In the genomic region with DNA sequence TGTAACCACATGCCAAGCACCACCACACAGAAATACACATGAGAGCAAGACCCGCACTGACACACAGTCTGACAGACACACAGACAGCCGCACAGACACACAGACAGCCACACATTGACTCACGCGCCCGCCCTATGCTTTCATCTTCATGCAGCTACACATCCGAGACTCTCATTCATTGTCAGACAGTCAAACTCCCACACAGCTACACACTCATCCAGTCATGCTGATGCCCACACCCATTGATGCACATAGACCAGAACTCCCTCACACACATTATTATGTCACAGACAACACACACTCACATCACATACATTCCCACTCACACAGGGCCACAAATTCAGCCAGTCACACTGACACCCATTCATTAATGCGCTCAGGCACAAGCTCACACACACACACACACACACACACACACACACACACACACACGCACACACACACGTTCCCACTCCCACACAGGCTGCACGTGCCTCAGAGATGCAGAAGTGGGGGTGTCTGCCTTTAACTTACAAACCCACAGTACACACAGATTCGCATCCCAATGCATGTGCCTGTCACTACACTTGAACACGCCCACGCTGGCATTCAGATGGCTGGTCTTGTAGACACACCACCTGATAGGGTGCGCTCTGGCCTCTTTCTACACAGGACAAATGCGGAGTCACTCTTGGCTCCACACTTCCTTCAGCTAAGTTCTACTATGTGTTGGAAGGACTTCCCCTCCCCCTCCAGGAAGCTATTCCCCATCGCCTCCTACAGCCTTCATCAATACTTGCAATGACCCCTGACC, we compare ENCODE assay signal across 17 mouse cellular contexts. TPM values are rescaled to one million over a fixed set of nuclear protein-coding genes. Genes with fewer than 3 reads are reported as not detected.
DNase-seq lines count a peak whose midpoint lies in the region; ATAC-seq and TF ChIP-seq lines count a peak whose summit lies in the region.
"Had no signal": no experiment of that assay in that cellular context is flagged by ENCODE, and none has a peak within 500 bp of the region (broad histone marks: within the 10 kb centered on the region; RNA-seq: fewer than 3 reads in every experiment).

No protein-coding gene starts in this region.

- TF ChIP-seq CTCF in cortical plate, adult 2 months (IDR thresholded peaks at IDR 0.05; ENCODE audit: extremely low read depth, insufficient read depth, low read length) = no peak

- H3K36me3 ChIP-seq in forebrain, embryonic 16.5 days (ENCODE audit: control insufficient read depth, insufficient read depth) = no peaks in the 10 kb centered on the region
- peaks cover 31% of the 10 kb centered on the region for H3K36me3 ChIP-seq in midbrain, embryonic 14.5 days (ENCODE audit: control insufficient read depth, insufficient read depth, low read length)
- H3K36me3 ChIP-seq in heart, embryonic 12.5 days = no peaks in the 10 kb centered on the region
- H3K36me3 ChIP-seq: liver, embryonic 13.5 days had no signal

- no peak overlapping the region for H3K27ac ChIP-seq in cortical plate, adult 2 months (ENCODE audit: insufficient read depth, low read length)
- no peak overlapping the region for H3K27ac ChIP-seq in forebrain, embryonic 16.5 days (ENCODE audit: low read length)
- H3K27ac ChIP-seq in midbrain, embryonic 14.5 days (replicated peaks; ENCODE audit: low read depth, low read length) = no peak overlapping the region
- no peak overlapping the region for H3K27ac ChIP-seq in heart, embryonic 12.5 days (ENCODE audit: poor library complexity, severe bottlenecking)
- H3K27ac ChIP-seq: heart, adult 2 months; liver, embryonic 13.5 days had no signal

- H3K4me3 ChIP-seq in cortical plate, adult 2 months (ENCODE audit: insufficient read depth, low read length) = peak overlapping the region; percentile 18
- peak overlapping the region; percentile 83 for H3K4me3 ChIP-seq in forebrain, embryonic 16.5 days (replicated peaks; ENCODE audit: low read length)
- H3K4me3 ChIP-seq in midbrain, embryonic 14.5 days (replicated peaks; ENCODE audit: low read depth, low read length) = peak overlapping the region; percentile 95
- no peak overlapping the region for H3K4me3 ChIP-seq in heart, embryonic 12.5 days
- H3K4me3 ChIP-seq: heart, adult 2 months; liver, embryonic 13.5 days had no signal

- DNase-seq in layer of hippocampus, adult 9-11 months = peak; percentile 45
- no peak for DNase-seq in layer of hippocampus, postnatal 25 days (ENCODE audit: extremely low spot score in 1 of 2, low spot score in 1 of 2)
- DNase-seq in midbrain, embryonic 14.5 days = no peak
- no peak for DNase-seq in ovary, adult 18-20 months (ENCODE audit: low spot score)
- DNase-seq in spleen, adult 12 weeks (ENCODE audit: low spot score) = no peak
- DNase-seq: heart, adult 2 months; liver, embryonic 13.5 days; lung, postnatal 36 days; spleen, adult 18-20 months had no signal

- no peaks in the 10 kb centered on the region for H3K9me3 ChIP-seq in forebrain, embryonic 16.5 days (ENCODE audit: control insufficient read depth, low read length)
- no peaks in the 10 kb centered on the region for H3K9me3 ChIP-seq in midbrain, embryonic 14.5 days (ENCODE audit: control insufficient read depth, low read length)
- no peaks in the 10 kb centered on the region for H3K9me3 ChIP-seq in heart, embryonic 12.5 days (replicated peaks)
- H3K9me3 ChIP-seq: liver, embryonic 13.5 days had no signal

- H3K27me3 ChIP-seq in forebrain, embryonic 16.5 days (replicated peaks; ENCODE audit: control insufficient read depth, insufficient read depth, low read length) = no peaks in the 10 kb centered on the region
- no peaks in the 10 kb centered on the region for H3K27me3 ChIP-seq in midbrain, embryonic 14.5 days (ENCODE audit: control insufficient read depth, insufficient read depth, low read length)
- peaks cover 93% of the 10 kb centered on the region for H3K27me3 ChIP-seq in heart, embryonic 12.5 days (replicated peaks)

- 87% methylated on average over 16 of the region's 16 CpGs for WGBS in forebrain, embryonic 16.5 days
- WGBS in midbrain, embryonic 14.5 days = 84% methylated on average over 16 of the region's 16 CpGs
- WGBS in heart, embryonic 12.5 days = 75% methylated on average over 16 of the region's 16 CpGs

- H3K4me1 ChIP-seq in cortical plate, adult 2 months (ENCODE audit: control insufficient read depth, insufficient read depth, low read length) = peaks cover 11% of the 10 kb centered on the region
- peaks cover 35% of the 10 kb centered on the region for H3K4me1 ChIP-seq in forebrain, embryonic 16.5 days (replicated peaks; ENCODE audit: control insufficient read depth, insufficient read depth, low read length)
- H3K4me1 ChIP-seq in midbrain, embryonic 14.5 days (ENCODE audit: control insufficient read depth, insufficient read depth, low read length) = peaks cover 31% of the 10 kb centered on the region
- H3K4me1 ChIP-seq in heart, embryonic 12.5 days (replicated peaks) = peaks cover 15% of the 10 kb centered on the region

- H3K4me2 ChIP-seq in forebrain, embryonic 16.5 days (ENCODE audit: low read length) = peak overlapping the region; percentile 85
- peak overlapping the region; percentile 90 for H3K4me2 ChIP-seq in midbrain, embryonic 14.5 days (ENCODE audit: low read length)
- no peak overlapping the region for H3K4me2 ChIP-seq in heart, embryonic 12.5 days
- H3K4me2 ChIP-seq: liver, embryonic 13.5 days had no signal

- ATAC-seq in forebrain, embryonic 16.5 days = no peak
- no peak for ATAC-seq in midbrain, embryonic 14.5 days (ENCODE audit: low FRiP score, low TSS enrichment)
- ATAC-seq in heart, embryonic 12.5 days (ENCODE audit: insufficient number of reproducible peaks, low FRiP score) = no peak
- ATAC-seq: Patski had no signal

- H3K9ac ChIP-seq in forebrain, embryonic 16.5 days (replicated peaks; ENCODE audit: low read depth, low read length) = no peak overlapping the region
- no peak overlapping the region for H3K9ac ChIP-seq in midbrain, embryonic 14.5 days (replicated peaks; ENCODE audit: low read length)
- H3K9ac ChIP-seq in heart, embryonic 12.5 days = no peak overlapping the region
- H3K9ac ChIP-seq: liver, embryonic 13.5 days had no signal

- TF ChIP-seq POLR2A in cortical plate, adult 2 months (IDR thresholded peaks at IDR 0.05; ENCODE audit: extremely low read depth, insufficient read depth, low read length) = no peak

RNA-seq across cellular contexts. Expression of a gene that starts 3.2 kb away (rescaled TPM):
- 100 to 1,000 TPM in 1 of 2 experiments, 10 to 100 TPM in 1; 75.7 to 100 TPM for total RNA-seq in layer of hippocampus, postnatal 25 days (2021)
- 76.0 and 79.7 TPM in 2 replicates for polyA plus RNA-seq in cortical plate, adult 2 months (2012; rRNA removed)
- polyA plus RNA-seq in forebrain, embryonic 16.5 days (2015; fragmentation: Nextera tagmentation; extraction: Ambion mirVana) = 52.4 and 65.8 TPM in 2 replicates
- 69.5 and 69.9 TPM in 2 replicates for polyA plus RNA-seq in midbrain, embryonic 14.5 days (2014; fragmentation: Nextera tagmentation; extraction: Ambion mirVana)
- polyA plus RNA-seq in heart, embryonic 12.5 days (2016; fragmentation: Nextera tagmentation; extraction: Ambion mirVana) = 0.13 and 0.24 TPM in 2 replicates

RNA-seq across cellular contexts. Expression of a gene that starts 12.8 kb away (rescaled TPM):
- total RNA-seq in layer of hippocampus, postnatal 25 days (2021) = 1 to 10 TPM in 1 of 2 experiments, under 1 TPM in 1; 0.47 to 1.3 TPM
- polyA plus RNA-seq in cortical plate, adult 2 months (2012; rRNA removed) = 6.0 and 6.1 TPM in 2 replicates
- 2.2 and 2.4 TPM in 2 replicates for polyA plus RNA-seq in forebrain, embryonic 16.5 days (2015; fragmentation: Nextera tagmentation; extraction: Ambion mirVana)
- polyA plus RNA-seq in midbrain, embryonic 14.5 days (2014; fragmentation: Nextera tagmentation; extraction: Ambion mirVana) = 0.99 and 1.4 TPM in 2 replicates
- polyA plus RNA-seq in heart, embryonic 12.5 days (2016; fragmentation: Nextera tagmentation; extraction: Ambion mirVana) = 0.20 and 0.31 TPM in 2 replicates
- total RNA-seq: adrenal gland, postnatal 14 days; heart, adult 2 months had no signal
- polyA plus RNA-seq: embryonic facial prominence, embryonic 11.5 days; heart, adult 2 months had no signal

RNA-seq across cellular contexts. Expression of a gene that starts 25.6 kb away (rescaled TPM):
- 1 to 10 TPM; 3.7 to 4.3 TPM for total RNA-seq in layer of hippocampus, postnatal 25 days (2021)
- 6.1 and 6.7 TPM in 2 replicates for polyA plus RNA-seq in cortical plate, adult 2 months (2012; rRNA removed)
- polyA plus RNA-seq in forebrain, embryonic 16.5 days (2015; fragmentation: Nextera tagmentation; extraction: Ambion mirVana) = 5.4 and 5.5 TPM in 2 replicates
- polyA plus RNA-seq in midbrain, embryonic 14.5 days (2014; fragmentation: Nextera tagmentation; extraction: Ambion mirVana) = 4.0 and 5.4 TPM in 2 replicates
- 4.2 and 4.3 TPM in 2 replicates for polyA plus RNA-seq in heart, embryonic 12.5 days (2016; fragmentation: Nextera tagmentation; extraction: Ambion mirVana)

RNA-seq across cellular contexts. Expression of a gene that starts 32.2 kb away (rescaled TPM):
- under 1 TPM in 1 of 2 experiments, not detected in 1; 0.17 TPM for total RNA-seq in layer of hippocampus, postnatal 25 days (2021)
- 0.23 and 0.35 TPM in 2 replicates for polyA plus RNA-seq in cortical plate, adult 2 months (2012; rRNA removed)
- 0.73 and 0.85 TPM in 2 replicates for polyA plus RNA-seq in forebrain, embryonic 16.5 days (2015; fragmentation: Nextera tagmentation; extraction: Ambion mirVana)
- polyA plus RNA-seq in midbrain, embryonic 14.5 days (2014; fragmentation: Nextera tagmentation; extraction: Ambion mirVana) = 0.19 and 0.63 TPM in 2 replicates
- 12.1 and 17.9 TPM in 2 replicates for polyA plus RNA-seq in heart, embryonic 12.5 days (2016; fragmentation: Nextera tagmentation; extraction: Ambion mirVana)
- total RNA-seq: left cerebral cortex, adult 8-10 months had no signal

RNA-seq across cellular contexts. Expression of a gene that starts 35.3 kb away (rescaled TPM):
- not detected for total RNA-seq in layer of hippocampus, postnatal 25 days (2021)
- not detected in 2 replicates for polyA plus RNA-seq in cortical plate, adult 2 months (2012; rRNA removed)
- polyA plus RNA-seq in forebrain, embryonic 16.5 days (2015; fragmentation: Nextera tagmentation; extraction: Ambion mirVana) = not detected in 2 replicates
- polyA plus RNA-seq in midbrain, embryonic 14.5 days (2014; fragmentation: Nextera tagmentation; extraction: Ambion mirVana) = not detected in 2 replicates
- not detected in 2 replicates for polyA plus RNA-seq in heart, embryonic 12.5 days (2016; fragmentation: Nextera tagmentation; extraction: Ambion mirVana)
- polyA plus RNA-seq: embryonic facial prominence, embryonic 11.5 days; heart, adult 2 months; kidney, embryonic 16.5 days; liver, embryonic 13.5 days had no signal

Comparison
In these comparisons a context has a peak if more than half of its experiments do, and no peak if none do; other contexts are left out.
1. RNA of a gene that starts 3.2 kb away (polyA plus RNA-seq): 76.0 to 79.7 TPM in cortical plate, adult 2 months, 69.5 to 69.9 TPM in midbrain, embryonic 14.5 days and 52.4 to 65.8 TPM in forebrain, embryonic 16.5 days; 0.13 to 0.24 TPM in heart, embryonic 12.5 days; every median in the first group is over 10 times any median in the second.